Mouse (Mus musculus): ENCODE measurements at regions not wholly inside any gene's neighbourhood (a gene's known extent, or its start where the extent isn't known, plus 50 kb on each side); places are given as distances from the start of the nearest gene placed in this dataset.

- DNase-seq (ENCODE audit: low read depth, low spot score) = no peak
These were observed 76.4 kb upstream of the Atp5g3 start for GRCm38 (mm10) chr2:73987441-73988105.

- DNase-seq (ENCODE audit: low read depth, low spot score) = no peak
These were observed 74.8 kb upstream of the Atp5g3 start for GRCm38 (mm10) chr2:73985911-73986250.

- DNase-seq (ENCODE audit: low read depth, low spot score) = no peak
These were observed 74.2 kb upstream of the Atp5g3 start for GRCm38 (mm10) chr2:73985238-73985910.

- no peak for DNase-seq (ENCODE audit: low read depth, low spot score)
These were observed 72.0 kb upstream of the Atp5g3 start for GRCm38 (mm10) chr2:73983166-73983565.

- DNase-seq (ENCODE audit: low read depth, low spot score) = no peak
These were observed 66.9 kb upstream of the Atp5g3 start for GRCm38 (mm10) chr2:73978072-73978471.

- DNase-seq (ENCODE audit: low read depth, low spot score) = peak; percentile 43
These were observed 62.6 kb upstream of the Atp5g3 start for GRCm38 (mm10) chr2:73973774-73974173.

- DNase-seq (ENCODE audit: low read depth, low spot score) = peak; percentile 60
These were observed 56.5 kb upstream of the Atp5g3 start for GRCm38 (mm10) chr2:73967618-73968017.

- peak; percentile 40 for DNase-seq (ENCODE audit: low read depth, low spot score)
These were observed 54.5 kb upstream of the Atp5g3 start for GRCm38 (mm10) chr2:73965595-73965994.

Data from A20 (cell line).